Mouse (Mus musculus): ENCODE results near the gene Nkx2-9. TPM values are rescaled to one million over a fixed set of nuclear protein-coding genes. Genes with fewer than 3 reads are reported as not detected.

The Nkx2-9 gene
- polyA plus RNA-seq, 1 experiment from 2014 or later: not detected

Other genes starting within 250 kb of the Nkx2-9 start
- gene Nkx2-1, start 76.4 kb downstream of the Nkx2-9 start, polyA plus RNA-seq (2018): not detected in 3 replicates
- gene Pax9, start 78.5 kb upstream of the Nkx2-9 start, polyA plus RNA-seq (2018): not detected in 3 replicates

Measured in macrophage (primary cell).